Mouse (Mus musculus) midbrain, embryonic 14.5 days (tissue): ENCODE data around the gene 5730455P16Rik. TPM values are rescaled to one million over a fixed set of nuclear protein-coding genes. Genes with fewer than 3 reads are reported as not detected.

Experiments used
- ATAC-seq: fragments of 200-750 bp; cut with Nextera tagmentation; 2 replicates; pipeline ENCODE4 v1.8.0; 2017; ENCODE audit warnings: moderate number of reproducible peaks, moderate library complexity; ENCODE audit not compliant: low FRiP score, low TSS enrichment
- DNase-seq: peaks from one replicate; pipeline ENCODE4 v3.0.0-alpha.2; 2015
- H3K27ac ChIP-seq: fragments of 300-500 bp; sonication (generic); replicated peaks from 2 replicates; pipeline ENCODE4 v1.5.1; 2014; ENCODE audit warnings: mild to moderate bottlenecking, low read depth, low read length, moderate library complexity
- H3K27me3 ChIP-seq: fragments of 300-500 bp; sonication (generic); 2 replicates; pipeline ENCODE4 v1.6.1; 2014; ENCODE audit warnings: low read length, control low read depth, mixed read lengths; ENCODE audit not compliant: control insufficient read depth, insufficient read depth
- H3K36me3 ChIP-seq: fragments of 300-500 bp; sonication (generic); 2 replicates; pipeline ENCODE4 v1.6.1; 2014; ENCODE audit warnings: low read length, control low read depth; ENCODE audit not compliant: control insufficient read depth, insufficient read depth
- H3K4me1 ChIP-seq: fragments of 300-500 bp; sonication (generic); 2 replicates; pipeline ENCODE4 v1.6.1; 2014; ENCODE audit warnings: mild to moderate bottlenecking, antibody characterized with exemption, low read length, control low read depth; ENCODE audit not compliant: control insufficient read depth, insufficient read depth
- H3K4me2 ChIP-seq: fragments of 300-500 bp; sonication (generic); 2 replicates; pipeline ENCODE4 v1.6.1; 2014; ENCODE audit warnings: mild to moderate bottlenecking, low read length, moderate library complexity
- H3K4me3 ChIP-seq: fragments of 300-500 bp; sonication (generic); replicated peaks from 2 replicates; pipeline ENCODE4 v1.5.1; 2014; ENCODE audit warnings: low read depth, low read length
- H3K9ac ChIP-seq: fragments of 300-500 bp; sonication (generic); replicated peaks from 2 replicates; pipeline ENCODE4 v1.6.1; 2014; ENCODE audit warnings: mild to moderate bottlenecking, low read length, moderate library complexity
- H3K9me3 ChIP-seq: fragments of 300-500 bp; sonication (generic); 2 replicates; pipeline ENCODE4 v1.6.1; 2016; ENCODE audit warnings: low read length, control low read depth, mixed read lengths; ENCODE audit not compliant: control insufficient read depth
- WGBS: fragments of 180-500 bp; shearing (Covaris S2); extraction: QIAGEN DNeasy Blood & Tissue Kit; methylation state at CpG from one replicate; pipeline ENCODE4 v1.1.7; 2014; 5-methylcytosine and 5-hydroxymethylcytosine counted together
- polyA plus RNA-seq: library from polyadenylated mRNA; unstranded; fragments of >200 nt; fragmentation: Nextera tagmentation; extraction: Ambion mirVana; gene quantifications from 2 replicates; pipeline ENCODE4 v1.2.1, GENCODE M21; 2014

5730455P16Rik gene
- polyA plus RNA-seq, 1 experiment from 2014 or later: 40.1 TPM

GRCm38 (mm10) chr11:80313944-80314343 lies 63.9 kb downstream of the 5730455P16Rik start:
- 77% methylated on average over 4 of the region's 4 CpGs for WGBS
- Histone ChIP-seq H3K4me3 (no peak overlapping the region), H3K9ac (no peak overlapping the region), H3K4me2 (no peak overlapping the region), H3K9me3 (no peaks in the 10 kb centered on the region), H3K4me1 (peaks cover 51% of the 10 kb centered on the region), H3K36me3 (no peaks in the 10 kb centered on the region), H3K27me3 (no peaks in the 10 kb centered on the region), H3K27ac (no peak overlapping the region)
- ATAC-seq (no peak), DNase-seq (no peak)

DNA sequence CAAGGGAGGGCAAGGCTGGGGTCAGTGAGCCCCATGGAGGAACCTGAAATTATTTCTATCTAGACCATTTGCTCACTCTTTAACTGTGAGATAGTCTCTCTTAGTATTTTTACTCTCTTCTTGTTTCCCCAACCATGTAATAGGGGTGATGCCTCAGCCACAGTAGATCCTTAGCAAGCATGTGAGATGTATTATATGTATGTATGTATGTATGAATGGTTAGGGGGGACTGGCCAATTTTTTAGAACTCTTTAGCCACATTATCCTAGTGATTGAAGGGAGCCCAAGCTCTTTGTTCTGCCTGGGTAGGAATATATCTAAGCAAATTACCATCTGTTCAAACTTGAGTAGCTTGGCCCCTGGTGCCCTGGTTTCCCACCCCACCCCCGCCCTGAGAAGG lies 64.4 kb downstream of the 5730455P16Rik start:
- Histone ChIP-seq H3K9me3 (no peaks in the 10 kb centered on the region), H3K4me3 (no peak overlapping the region), H3K4me2 (no peak overlapping the region), H3K27me3 (no peaks in the 10 kb centered on the region), H3K27ac (0 out of 2 replicates have a peak overlapping the region, but pooled peaks have one; percentile 75), H3K9ac (no peak overlapping the region), H3K36me3 (no peaks in the 10 kb centered on the region), H3K4me1 (peaks cover 51% of the 10 kb centered on the region)
- DNase-seq (no peak), ATAC-seq (no peak)
- 74% methylated on average over 1 of the region's 1 CpGs for WGBS

- no peak for DNase-seq
- Histone ChIP-seq H3K9ac (no peak overlapping the region), H3K27me3 (no peaks in the 10 kb centered on the region), H3K4me1 (peaks cover 51% of the 10 kb centered on the region), H3K4me3 (no peak overlapping the region), H3K4me2 (no peak overlapping the region), H3K9me3 (no peaks in the 10 kb centered on the region), H3K27ac (peak overlapping the region; percentile 75), H3K36me3 (no peaks in the 10 kb centered on the region)
- ATAC-seq: no peak
- 7% methylated on average over 6 of the region's 6 CpGs for WGBS
These were observed 65.3 kb downstream of the 5730455P16Rik start for GRCm38 (mm10) chr11:80312565-80312964.

DNA sequence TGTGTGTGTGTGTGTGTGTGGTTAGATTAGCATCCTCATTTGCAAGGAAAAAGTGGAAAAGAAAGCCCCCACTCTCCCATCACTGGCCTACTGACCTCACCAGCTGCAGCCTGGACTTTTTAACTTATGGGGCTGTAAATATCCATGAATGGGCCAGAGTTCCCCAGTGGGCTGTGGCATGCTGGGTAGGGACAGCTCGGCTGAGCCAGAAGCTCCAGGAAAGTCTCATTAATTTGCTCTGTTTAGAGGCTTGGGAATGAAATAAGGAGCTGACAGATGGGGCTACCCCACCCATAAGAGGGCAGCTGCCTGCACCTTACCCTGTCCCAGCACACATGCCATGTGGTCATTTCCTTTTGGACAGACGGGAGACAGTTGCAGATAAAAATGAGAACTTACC lies 65.8 kb downstream of the 5730455P16Rik start:
- Histone ChIP-seq H3K9me3 (no peaks in the 10 kb centered on the region), H3K9ac (no peak overlapping the region), H3K27me3 (no peaks in the 10 kb centered on the region), H3K4me2 (no peak overlapping the region), H3K27ac (peak overlapping the region; percentile 75), H3K36me3 (no peaks in the 10 kb centered on the region), H3K4me1 (peaks cover 51% of the 10 kb centered on the region), H3K4me3 (no peak overlapping the region)
- WGBS: 17% methylated on average over 2 of the region's 2 CpGs
- DNase-seq (no peak), ATAC-seq (no peak)

DNA sequence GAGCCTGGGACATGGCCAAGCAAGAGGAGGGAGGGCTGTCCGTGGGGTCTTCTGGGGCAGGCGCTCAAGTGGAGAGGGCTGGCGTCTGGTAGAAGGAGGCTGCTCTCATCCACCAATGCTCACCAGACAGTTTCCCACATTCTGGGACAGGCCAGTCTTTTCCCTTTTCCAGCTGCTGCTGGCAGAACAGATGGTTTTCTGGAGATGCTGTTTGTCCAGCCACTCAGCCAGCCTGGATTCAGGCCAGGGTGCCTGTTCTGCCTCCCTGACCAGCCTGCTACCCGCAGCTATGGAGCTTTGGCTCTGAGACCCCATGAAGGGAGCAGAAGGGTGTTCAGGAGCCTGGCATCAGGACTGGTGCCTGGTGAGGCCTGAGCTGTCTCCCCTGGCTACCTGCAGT lies 66.6 kb downstream of the 5730455P16Rik start:
- Histone ChIP-seq H3K27me3 (no peaks in the 10 kb centered on the region), H3K4me2 (no peak overlapping the region), H3K9me3 (no peaks in the 10 kb centered on the region), H3K4me3 (no peak overlapping the region), H3K27ac (peak overlapping the region; percentile 67), H3K9ac (no peak overlapping the region), H3K4me1 (peaks cover 46% of the 10 kb centered on the region), H3K36me3 (no peaks in the 10 kb centered on the region)
- no peak for ATAC-seq
- 50% methylated on average over 4 of the region's 4 CpGs for WGBS
- no peak for DNase-seq

Other genes with a start within 250 kb of the 5730455P16Rik start
- gene Tefm, start 235.9 kb downstream of the 5730455P16Rik start, polyA plus RNA-seq: 24.0 and 25.4 TPM in 2 replicates
- gene Adap2, start 223.9 kb downstream of the 5730455P16Rik start, polyA plus RNA-seq: 2.2 and 3.2 TPM in 2 replicates
- 1.5 and 3.0 TPM in 2 replicates for gene Rnf135, start 194.2 kb downstream of the 5730455P16Rik start, polyA plus RNA-seq
- gene Rhot1, start 169.0 kb downstream of the 5730455P16Rik start, polyA plus RNA-seq: 67.9 and 86.3 TPM in 2 replicates
- gene Rhbdl3, start 77.1 kb downstream of the 5730455P16Rik start, polyA plus RNA-seq: 7.3 and 12.2 TPM in 2 replicates
- 222 and 237 TPM in 2 replicates for gene Zfp207, start 5.2 kb upstream of the 5730455P16Rik start, polyA plus RNA-seq
- gene Psmd11, start 50.6 kb upstream of the 5730455P16Rik start, polyA plus RNA-seq: 266 and 299 TPM in 2 replicates
- gene Cdk5r1, start 99.0 kb upstream of the 5730455P16Rik start, polyA plus RNA-seq: 103 and 134 TPM in 2 replicates